18 mouse cellular contexts compared by ENCODE assay signal in genomic region chr8:85074167-85074566, GRCm38 (mm10). TPM values are rescaled to one million over a fixed set of nuclear protein-coding genes. Genes with fewer than 3 reads are reported as not detected.
"Had no signal": no experiment of that assay in that cellular context is flagged by ENCODE, and none has a peak within 500 bp of the region (broad histone marks: within the 10 kb centered on the region; RNA-seq: fewer than 3 reads in every experiment).

No protein-coding gene starts in this region.

- ATAC-seq: midbrain, embryonic 13.5 days had no signal

- H3K27me3 ChIP-seq: limb, embryonic 12.5 days; midbrain, embryonic 13.5 days; neural tube, embryonic 15.5 days had no signal

- H3K9me3 ChIP-seq: limb, embryonic 12.5 days; midbrain, embryonic 13.5 days; neural tube, embryonic 15.5 days had no signal

- DNase-seq: kidney, adult 18-20 months; kidney, postnatal 10 days; kidney, postnatal 4 days; lung, embryonic 14.5 days; lung, postnatal 10 days; lung, postnatal 4 days; thymus, postnatal 4 days had no signal

- H3K9ac ChIP-seq: limb, embryonic 12.5 days; lung, embryonic 14.5 days; midbrain, embryonic 13.5 days; neural tube, embryonic 15.5 days had no signal

- H3K4me3 ChIP-seq: layer of hippocampus, adult 2 months; limb, embryonic 12.5 days; midbrain, embryonic 13.5 days; myocyte; neural tube, embryonic 15.5 days had no signal

- H3K27ac ChIP-seq: limb, embryonic 12.5 days; midbrain, embryonic 13.5 days; neural tube, embryonic 15.5 days; stomach, postnatal 0 days had no signal

- H3K4me2 ChIP-seq: limb, embryonic 12.5 days; lung, embryonic 14.5 days; midbrain, embryonic 13.5 days; neural tube, embryonic 15.5 days had no signal

RNA-seq across cellular contexts. Expression of gene Gm5741, which starts 6.4 kb away (rescaled TPM):
- total RNA-seq: layer of hippocampus, adult 2 months; layer of hippocampus, postnatal 10 days; left cerebral cortex, postnatal 36 days; liver, adult 2 months; megakaryocyte-erythroid progenitor cell, adult 5-6 weeks had no signal
- polyA plus RNA-seq: limb, embryonic 12.5 days; liver, adult 2 months; neural tube, embryonic 11.5 days; stomach, postnatal 0 days had no signal
